Mouse (Mus musculus) inflammation-experienced regulatory T-cells, adult 6 months (primary cell): ENCODE measurements around the gene Ankrd54. TPM values are rescaled to one million over a fixed set of nuclear protein-coding genes. Genes with fewer than 3 reads are reported as not detected.

Source experiments
- ATAC-seq: one replicate; pipeline ENCODE4 v1.8.0; 2017
- polyA plus RNA-seq, 3 experiments: library from polyadenylated mRNA; unstranded; fragments of 100-300 nt; shearing (Covaris generic); gene quantifications; one replicate each; pipeline ENCODE4 v1.2.1; 2017

Ankrd54 gene
- polyA plus RNA-seq, 3 experiments from 2014 or later, result 5.5 to 10.8 (median 9.2) TPM

DNA sequence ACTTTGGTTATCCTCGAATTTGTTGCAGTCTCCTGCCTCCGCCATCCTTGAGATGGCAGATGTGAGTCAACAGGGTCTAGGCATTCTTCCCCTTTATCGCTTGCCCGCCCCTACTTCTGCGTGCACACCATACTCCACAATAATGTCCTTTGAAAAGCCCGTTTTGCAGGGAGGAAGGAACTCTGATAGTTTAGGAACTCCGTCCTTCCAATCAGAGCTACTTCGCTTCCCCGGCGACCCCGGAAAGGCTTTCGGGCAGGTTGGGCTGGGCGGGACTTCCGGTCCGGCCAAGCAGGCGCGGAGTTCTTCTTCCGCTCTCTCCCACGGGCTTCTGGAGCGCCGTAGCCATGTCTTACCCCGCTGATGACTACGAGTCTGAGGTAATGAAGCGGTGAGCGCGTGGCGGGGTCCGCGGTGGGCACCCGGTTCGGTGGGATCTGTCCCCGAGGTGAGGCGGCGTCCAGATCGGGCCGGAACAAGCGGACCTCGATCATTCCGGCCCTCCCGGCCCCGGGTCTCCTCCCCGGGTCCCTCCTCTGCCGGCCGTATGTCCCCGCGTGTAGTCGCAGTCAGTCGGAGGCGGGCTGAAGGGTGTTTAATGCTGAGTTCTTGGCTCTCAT, 12.3 kb upstream of the Ankrd54 start, which contains the start of gene Eif3l:
Gene Eif3l (plus strand): TSS at position 267 of the 620 bp plus-strand sequence.
- peak; percentile 86 for ATAC-seq

DNA sequence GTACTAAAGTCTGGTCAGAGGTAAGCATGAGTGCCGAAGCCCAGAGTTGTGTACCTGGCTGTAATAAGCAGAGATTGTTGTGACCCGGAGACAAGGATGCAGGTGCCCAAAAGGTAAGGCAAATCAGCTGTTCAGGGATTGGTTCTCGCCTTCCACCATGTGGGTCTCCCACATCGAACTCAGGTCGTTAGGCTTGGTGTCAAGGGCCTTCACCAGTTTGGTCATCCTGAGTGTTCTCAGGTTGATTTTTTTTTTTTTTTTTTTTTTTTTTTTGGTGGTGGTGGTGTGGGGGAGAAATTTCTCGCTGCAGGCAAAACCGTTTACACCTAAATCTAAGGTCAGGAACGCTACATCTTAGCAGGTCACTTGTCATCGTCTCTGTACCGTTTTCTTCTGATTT, 11.8 kb upstream of the Ankrd54 start:
- ATAC-seq, result no peak

DNA sequence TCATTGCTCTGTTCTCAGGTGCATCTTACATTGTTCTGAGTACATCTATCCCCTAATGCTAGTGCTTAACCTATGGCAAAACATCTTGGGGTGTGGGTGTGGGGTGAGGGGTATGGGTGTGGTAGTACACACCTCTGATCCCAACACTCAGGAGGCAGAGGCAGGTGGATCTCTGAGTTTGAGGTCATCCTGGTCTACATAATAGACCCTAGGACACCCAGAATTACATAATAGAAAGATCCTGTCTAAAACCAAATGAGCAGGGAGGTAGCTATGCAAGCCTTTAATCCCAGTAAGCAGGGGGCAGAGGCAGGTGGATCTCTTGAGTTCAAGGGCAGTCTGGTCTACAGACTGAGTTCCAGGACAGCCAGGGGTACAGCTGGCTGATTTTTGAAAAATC, 11.1 kb upstream of the Ankrd54 start:
- ATAC-seq, result no peak

DNA sequence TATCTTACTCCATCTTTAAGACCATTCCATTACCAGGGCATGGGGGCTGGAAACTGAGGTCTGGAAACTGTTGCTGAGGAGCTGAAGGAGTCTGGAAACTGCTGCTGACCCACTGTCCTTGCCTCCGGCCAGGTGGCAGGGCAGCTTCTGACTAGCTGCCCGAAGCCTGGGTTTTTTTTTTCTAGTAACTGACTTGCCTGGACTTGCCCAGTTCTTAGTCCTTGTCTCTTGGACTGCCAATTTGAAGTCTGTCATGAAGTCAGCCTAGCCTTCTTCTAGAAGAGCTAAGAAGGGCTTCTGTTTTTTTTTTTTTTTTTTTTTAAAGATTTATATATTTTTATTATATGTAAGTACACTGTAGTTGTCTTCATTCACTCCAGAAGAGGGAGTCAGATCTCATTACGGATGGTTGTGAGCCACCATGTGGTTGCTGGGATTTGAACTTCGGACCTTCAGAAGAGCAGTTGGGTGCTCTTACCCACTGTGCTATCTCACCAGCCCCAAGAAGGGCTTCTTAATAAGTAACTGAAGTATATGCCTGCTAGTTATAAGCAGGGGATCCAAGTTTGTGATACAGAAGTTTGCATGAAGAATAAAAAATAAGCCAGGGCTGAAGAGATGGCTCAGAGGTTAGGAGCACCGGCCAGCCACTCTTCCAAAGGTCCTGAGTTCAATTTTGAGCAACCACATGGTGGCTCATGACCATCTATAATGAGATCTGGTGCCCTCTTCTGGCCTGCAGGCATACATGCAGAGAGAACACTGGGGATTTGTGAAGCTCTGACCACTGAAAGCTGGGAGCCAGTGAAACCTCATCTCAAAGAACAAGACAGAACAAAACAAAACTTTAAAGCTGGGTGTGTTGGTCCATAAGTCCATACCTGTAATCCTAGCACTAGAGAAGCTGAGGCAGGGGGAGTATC, 8.7 kb upstream of the Ankrd54 start:
- ATAC-seq, result no peak

DNA sequence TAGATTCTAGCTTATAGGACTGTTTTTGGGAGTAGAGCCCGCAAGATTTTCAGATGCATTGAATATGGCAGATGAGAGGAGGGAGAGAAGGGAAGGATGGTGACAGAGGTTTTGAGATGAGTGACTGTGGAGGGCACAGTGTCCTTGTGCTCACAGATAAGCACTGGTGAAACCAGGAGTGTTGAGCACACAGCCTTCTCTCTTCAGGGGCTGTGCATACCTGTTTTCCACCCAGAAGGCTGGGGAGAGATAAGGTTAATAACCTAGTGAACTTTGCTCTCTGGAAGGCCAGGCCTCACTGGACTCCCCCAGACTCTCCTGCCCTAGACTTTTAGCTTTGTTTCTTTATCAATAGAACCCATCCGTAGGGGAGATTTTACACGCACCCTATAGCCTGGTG, 5.7 kb upstream of the Ankrd54 start:
- ATAC-seq, result no peak

DNA sequence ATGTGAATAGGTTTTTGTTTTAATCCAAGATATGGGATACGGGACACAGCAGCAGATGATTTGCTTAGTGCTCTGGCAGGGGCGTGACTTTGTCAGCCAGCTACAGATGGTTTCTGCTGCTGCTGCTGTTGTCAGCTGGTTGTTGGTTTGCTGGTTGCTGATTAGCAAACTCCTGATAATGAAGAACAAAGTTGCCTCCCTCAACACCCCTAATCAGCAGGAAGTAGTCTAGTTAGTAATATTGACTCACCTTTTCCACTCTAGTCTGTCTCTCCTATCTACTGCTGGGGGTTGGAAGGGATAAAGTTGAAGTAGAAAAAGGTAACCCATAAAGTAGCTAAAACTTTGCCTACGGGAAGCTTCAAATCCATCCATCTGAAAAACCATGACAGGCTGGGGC, 4.9 kb upstream of the Ankrd54 start:
- no peak for ATAC-seq

DNA sequence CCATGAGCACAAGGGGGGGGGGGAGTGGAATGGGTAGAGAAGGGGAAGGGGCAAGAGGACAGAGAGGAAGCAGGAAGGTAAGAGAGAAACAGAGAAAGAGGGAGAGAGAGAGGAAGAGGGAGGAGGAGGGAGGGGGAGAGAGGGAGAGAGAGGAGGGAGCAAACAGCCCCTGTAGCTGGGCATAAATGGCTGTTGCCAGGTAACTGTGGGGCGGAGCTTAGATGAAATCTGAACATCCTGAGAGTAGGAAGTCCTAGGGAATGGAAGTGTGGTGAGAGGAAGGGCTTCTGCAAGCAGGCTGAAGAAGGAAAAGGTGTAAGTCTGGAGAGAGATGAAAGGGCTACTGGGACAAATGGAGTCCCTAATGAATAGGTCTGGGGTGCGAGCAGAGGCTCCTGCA, 3.6 kb upstream of the Ankrd54 start:
- no peak for ATAC-seq

DNA sequence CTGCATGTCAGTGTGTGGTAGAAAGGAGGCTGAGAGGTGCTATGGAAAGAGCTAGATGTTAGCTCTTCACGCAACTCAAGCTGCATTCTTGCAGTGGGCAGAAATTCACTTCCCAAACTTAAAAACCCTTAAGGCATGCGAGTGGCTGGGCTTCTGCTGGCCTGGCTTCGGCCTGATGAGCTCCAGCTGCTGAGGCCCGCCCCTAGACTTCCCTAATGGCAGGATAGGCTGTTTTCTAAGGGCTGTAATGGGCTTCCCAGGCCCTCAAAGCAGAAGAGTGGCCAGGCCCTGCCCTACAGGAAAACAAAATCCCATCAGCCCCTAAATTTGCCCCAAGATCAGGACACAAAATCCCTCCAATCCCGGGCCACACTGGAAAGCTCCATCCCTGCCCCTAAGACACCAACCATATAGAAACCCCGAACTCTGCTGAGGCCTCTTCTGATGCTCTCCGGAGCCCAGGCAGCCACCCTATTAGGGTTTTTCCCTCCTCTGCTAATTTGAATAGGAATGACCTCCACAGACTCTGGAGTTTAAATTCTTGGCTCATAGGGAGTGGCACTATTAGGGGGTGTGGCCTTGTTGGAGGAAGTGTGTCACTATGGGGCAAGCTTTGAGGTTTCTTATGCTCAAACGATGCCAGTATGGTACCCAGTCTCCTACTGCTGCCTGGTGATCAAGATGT, 2.5 kb upstream of the Ankrd54 start:
- no peak for ATAC-seq

DNA sequence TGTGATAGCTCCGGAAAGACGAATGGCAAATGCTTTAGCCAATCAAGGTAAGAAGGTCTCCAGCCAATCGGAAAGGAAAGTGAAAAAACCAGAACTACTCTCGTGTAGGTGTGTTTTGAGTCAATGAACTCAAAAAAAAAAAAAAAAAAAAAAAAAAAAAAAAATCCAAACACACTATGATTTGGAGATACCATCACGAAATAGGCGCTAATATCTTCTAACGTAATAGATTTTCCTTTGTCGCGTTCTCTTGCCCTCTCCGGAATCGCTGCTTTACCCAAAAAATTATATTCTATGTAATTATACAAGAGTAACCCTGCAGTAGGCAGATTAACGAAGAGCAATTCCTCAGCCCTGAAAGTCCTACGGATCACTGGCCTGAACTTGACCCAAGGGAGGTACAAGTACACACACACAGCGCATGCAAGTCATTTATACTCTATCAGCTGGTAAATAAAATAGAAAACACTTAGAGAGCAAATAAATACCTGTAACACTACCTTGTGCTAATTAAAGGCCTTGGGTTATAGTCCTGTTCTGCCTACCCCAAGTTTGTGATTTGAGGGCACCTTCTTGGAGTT, 557 bp upstream of the Ankrd54 start:
- ATAC-seq, result no peak

DNA sequence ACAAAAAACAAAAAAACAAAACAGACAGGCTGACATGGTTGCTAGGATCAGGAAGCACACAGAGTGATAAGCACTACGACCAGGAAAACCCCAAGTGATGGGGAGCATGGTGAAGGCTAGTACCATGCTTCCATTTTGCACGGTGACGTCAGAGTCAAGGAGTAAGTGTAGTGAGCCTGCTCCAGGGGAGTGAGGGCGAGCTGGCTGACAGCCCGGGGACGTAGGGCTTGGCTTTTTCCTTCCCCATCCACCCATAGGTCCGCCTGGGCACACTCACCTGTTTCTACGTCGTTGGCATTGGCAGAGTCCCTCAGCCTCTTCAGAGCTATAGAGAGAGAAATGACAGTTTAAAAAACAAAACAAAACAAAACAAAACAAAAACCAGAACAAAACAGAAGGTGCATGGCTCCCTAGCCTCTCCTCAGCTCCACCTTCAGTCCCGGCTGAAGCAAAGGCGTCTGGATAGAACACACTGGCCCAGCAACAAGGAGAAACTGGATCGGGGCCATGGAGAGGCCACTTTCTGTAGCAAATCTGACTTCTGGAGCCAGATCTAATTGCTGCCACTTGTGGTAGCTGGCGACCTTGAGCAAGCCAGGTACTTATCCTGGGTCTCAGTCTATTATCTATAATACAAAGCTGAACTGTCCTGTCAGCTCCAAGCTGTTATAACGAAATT, 1.7 kb downstream of the Ankrd54 start:
- ATAC-seq, result no peak

DNA sequence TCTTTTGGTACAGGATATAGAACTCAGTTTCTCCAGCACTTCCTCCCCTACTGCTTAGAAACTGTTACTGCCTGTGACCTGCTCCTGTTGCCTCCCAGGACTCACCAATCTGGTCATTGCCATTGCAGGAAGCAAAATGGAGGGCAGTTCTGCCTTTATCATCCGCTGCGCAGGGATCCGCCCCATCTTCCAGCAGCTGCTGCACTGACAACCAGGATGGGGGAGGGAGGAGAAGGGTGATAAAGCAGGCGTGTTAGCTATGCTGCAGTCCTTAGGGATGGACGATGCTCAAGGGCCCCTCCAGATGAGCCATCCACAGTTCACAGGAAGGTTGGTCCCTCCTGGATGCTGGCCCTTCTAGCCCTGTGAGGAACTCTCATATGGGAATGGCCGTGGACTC, 4.8 kb downstream of the Ankrd54 start:
- ATAC-seq, result no peak

DNA sequence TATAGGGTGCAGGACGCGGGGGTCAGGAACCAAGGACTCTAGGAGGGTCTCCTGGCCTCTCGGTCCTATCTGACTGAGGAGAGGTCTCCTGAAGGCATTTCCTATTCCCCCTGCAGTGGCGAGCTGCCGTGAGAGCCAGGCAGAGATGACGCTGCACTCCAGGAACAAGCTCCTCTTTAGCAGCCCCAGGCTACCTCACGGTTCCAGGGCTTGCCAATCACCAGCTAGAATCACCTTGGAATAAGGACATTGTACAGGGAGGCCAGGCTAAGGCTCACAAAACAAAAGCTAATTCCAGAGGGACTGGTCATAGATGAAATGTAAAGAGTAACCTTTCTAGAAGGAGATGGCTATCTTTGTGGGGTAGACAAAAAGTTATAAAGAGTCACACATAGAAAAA, 6.1 kb downstream of the Ankrd54 start:
- ATAC-seq, result no peak

DNA sequence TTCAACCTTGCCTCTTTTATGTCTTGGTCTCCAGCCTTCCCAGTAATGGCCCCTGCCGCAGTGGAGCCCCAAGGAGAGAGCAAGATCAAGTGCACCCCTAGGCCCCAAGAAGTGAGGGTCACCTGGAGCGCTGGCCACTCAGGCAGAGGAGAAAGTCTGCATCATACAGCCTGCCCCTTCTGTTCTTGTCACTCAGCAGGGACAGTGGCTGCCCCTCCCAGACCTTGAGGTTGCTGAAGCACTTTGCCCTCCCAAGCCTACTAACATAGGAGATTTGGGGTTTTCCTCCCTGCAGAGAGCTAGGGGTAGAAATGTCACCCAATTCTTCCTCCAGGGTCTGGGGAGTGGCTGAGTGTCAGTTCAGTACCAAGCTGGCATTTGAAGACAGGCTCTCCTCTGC, 10.3 kb downstream of the Ankrd54 start:
- no peak for ATAC-seq

DNA sequence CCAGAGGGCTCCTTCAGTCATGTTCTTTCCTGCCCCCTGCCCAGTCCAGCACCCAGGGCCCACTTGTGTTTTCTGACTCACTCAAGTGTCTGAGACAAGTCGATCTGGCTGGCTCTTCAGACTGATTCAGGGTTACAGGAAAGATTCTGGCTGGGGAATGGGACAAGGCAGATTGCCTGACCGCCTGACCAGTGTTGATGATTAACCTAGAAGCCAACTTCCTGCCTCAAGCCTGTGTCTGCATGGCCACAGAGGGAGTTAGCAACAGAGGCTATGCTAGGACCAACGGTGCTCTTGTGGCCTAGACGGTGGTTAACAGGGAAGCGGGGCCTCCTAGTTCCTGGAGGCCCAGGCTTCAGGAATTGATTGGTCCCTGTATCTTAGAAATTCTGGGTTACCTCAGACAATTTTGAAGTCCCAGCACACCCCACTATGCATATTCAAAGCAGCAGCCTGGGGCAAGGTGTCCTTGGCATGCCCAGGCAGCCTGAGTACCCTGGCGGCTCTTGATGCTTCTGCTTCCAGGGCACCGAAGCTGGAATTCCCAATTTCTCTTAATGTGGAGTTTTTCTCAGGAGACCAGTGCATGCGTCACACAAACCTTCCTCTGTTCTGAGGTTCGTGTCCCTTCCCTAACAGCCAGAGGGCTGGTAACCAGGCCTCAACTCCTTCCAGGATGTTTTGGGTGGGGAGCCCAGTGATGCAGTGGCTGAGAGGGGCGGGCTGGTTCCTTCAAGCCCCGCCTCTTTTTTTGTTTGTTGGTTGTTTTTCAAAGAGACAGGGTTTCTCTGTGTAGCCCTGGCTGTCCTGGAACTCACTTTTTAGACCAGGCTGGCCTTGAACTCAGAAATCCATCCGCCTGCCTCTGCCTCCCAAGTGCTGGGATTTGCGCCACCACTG, 11.0 kb downstream of the Ankrd54 start:
- no peak for ATAC-seq

DNA sequence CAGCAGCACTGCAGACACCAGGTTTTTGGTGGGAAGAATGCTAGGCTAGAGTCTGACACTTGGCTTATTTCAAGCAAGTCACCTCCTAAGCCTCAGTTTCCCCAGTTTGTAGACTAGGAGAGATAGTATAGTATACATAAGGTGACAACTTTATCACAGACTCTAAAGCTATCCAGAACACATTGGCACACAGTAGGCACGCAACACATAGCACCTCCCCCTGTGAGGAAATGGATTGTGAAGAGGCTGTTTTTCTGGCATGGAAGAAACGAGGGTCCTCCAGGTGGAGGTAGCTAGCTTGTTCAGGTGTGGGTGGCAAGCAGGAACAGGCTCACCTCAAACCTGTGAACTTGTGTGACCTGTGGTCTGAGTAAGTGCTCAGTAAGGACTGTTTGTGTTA, 11.7 kb downstream of the Ankrd54 start:
- no peak for ATAC-seq

DNA sequence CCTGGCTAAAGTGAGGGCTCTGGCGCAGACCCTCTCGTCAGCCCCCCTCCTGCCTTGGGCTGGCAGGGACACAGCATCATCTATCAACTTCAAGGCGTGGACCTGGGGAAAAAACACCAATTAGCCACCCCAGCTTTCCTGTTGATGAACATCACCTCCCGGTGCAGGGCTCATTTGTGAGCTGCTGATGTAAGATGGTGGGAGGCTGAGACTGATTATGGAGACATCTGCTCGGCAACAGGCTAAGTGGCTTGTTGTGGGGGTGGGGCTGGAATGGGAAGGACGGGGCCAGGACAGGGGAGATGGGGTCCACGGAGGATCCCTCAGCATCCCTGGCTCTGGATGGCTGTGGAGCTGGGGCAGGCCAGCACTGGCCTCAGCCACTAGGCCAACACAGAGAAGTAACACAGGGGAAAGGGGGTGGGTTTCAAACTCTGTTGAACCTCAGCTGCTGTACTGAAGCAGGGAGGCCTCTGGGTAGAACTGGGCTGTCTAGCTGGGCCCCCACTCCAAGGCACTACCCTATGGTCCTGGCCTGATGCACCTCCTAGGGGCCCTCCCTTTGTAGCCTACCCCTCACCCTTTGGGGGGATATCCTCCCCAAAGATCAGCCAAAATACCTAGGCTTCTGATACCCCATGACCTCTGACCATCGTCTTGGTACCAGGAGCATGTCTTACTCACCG, 12.4 kb downstream of the Ankrd54 start:
- no peak for ATAC-seq

DNA sequence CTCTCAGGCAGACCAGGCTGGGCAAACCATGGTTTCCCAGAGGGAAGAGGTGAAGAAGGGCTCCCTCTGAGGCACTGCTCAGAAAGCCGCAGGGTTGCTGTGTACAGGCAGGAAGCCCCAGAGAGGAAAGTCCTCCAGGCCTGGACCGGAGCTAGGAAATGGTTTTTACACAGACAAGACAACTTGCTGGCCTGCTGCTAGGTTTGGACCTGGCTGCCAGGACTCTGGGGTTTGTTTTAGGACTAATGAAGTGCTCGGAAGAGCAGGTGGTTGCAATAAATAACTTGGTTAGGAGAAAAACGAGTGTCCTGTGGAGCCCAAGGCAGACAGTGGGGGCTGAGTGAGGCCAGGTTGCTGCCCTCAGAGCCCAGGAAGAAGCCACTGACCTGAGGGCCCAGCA, 14.5 kb downstream of the Ankrd54 start:
- no peak for ATAC-seq

DNA sequence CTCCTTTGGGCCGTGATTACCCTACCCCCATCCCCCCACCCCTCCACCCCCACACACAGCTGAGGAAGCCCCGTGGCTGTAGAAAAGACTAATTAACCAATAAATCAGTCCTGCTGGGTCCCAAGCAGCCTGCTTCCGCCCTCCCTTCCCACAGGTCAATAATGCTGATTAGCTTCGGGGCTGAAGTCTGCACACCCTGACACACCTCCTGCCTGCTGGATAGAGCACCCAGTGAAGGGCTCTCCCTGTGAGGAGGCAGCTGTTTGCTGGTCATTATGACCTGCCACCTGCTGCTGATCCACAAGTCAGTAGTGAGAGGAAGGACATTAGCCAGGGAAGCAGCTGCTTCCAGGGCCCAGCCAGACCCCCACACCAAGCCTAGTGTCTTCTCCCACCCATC, 17.9 kb downstream of the Ankrd54 start:
- ATAC-seq, result no peak

DNA sequence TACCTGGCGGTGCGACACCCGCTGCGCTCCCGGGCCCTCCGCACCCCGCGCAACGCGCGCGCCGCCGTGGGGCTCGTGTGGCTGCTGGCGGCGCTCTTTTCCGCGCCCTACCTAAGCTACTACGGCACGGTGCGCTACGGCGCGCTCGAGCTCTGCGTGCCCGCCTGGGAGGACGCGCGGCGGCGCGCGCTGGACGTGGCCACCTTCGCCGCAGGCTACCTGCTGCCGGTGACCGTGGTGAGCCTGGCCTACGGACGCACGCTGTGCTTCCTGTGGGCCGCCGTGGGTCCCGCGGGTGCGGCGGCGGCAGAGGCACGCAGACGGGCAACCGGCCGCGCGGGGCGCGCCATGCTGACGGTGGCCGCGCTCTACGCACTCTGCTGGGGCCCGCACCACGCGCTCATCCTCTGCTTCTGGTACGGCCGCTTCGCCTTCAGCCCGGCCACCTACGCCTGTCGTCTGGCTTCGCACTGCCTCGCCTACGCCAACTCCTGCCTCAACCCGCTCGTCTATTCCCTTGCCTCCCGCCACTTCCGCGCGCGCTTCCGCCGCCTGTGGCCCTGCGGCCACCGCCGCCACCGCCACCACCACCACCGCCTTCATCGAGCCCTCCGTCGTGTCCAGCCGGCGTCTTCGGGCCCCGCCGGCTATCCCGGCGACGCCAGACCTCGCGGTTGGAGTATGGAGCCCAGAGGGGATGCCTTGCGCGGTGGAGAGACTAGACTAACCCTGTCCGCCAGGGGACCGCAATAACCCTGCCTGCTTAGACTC, 19.8 kb downstream of the Ankrd54 start:
- no peak for ATAC-seq

DNA sequence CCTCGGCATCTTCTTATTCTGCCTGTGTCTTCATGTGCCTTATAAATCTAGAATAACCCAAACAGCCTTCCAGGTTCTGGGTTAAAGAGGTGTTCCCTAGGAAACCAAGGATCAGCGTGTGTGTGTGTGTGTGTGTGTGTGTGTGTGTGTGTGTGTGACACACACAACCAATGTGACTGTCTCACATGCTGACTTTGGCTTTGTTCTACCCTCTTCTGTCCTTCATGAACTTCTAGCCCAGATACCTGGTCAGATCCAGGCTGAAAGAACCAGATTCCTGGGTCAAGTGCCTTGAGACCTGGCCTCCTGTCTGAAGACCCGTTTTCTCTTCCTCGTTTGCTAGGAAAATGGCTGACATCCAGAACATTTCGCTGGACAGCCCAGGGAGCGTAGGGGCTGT, 21.1 kb downstream of the Ankrd54 start, which contains the start of gene Galr3:
Gene Galr3 (plus strand): TSS at position 301 of the 400 bp plus-strand sequence.
- ATAC-seq, result no peak
